Mouse (Mus musculus) limb, embryonic 15.5 days (tissue): ENCODE measurements around the gene Heatr9. TPM values are rescaled to one million over a fixed set of nuclear protein-coding genes. Genes with fewer than 3 reads are reported as not detected.

ENCODE experiments used
- ATAC-seq: fragments of 200-750 bp; cut with Nextera tagmentation; 2 replicates; pipeline ENCODE4 v1.8.0; 2017; ENCODE audit warnings: low read depth, moderate TSS enrichment; ENCODE audit not compliant: insufficient number of reproducible peaks, low FRiP score, low TSS enrichment
- H3K27ac ChIP-seq: fragments of 300-500 bp; sonication (generic); 2 replicates; pipeline ENCODE4 v1.5.1; 2015; ENCODE audit warnings: moderate library complexity, mild to moderate bottlenecking, inconsistent platforms
- H3K27me3 ChIP-seq: fragments of 300-500 bp; sonication (generic); 2 replicates; pipeline ENCODE4 v1.6.1; 2015; ENCODE audit warnings: inconsistent platforms
- H3K36me3 ChIP-seq: fragments of 300-500 bp; sonication (generic); 2 replicates; pipeline ENCODE4 v1.6.1; 2015; ENCODE audit warnings: inconsistent platforms
- H3K4me1 ChIP-seq: fragments of 300-500 bp; sonication (generic); 2 replicates; pipeline ENCODE4 v1.6.1; 2015; ENCODE audit warnings: inconsistent platforms
- H3K4me2 ChIP-seq: fragments of 300-500 bp; sonication (generic); 2 replicates; pipeline ENCODE4 v1.6.1; 2015; ENCODE audit warnings: mild to moderate bottlenecking, inconsistent platforms
- H3K4me3 ChIP-seq: fragments of 300-500 bp; sonication (generic); 2 replicates; pipeline ENCODE4 v1.5.1; 2015; ENCODE audit warnings: mild to moderate bottlenecking, inconsistent platforms
- H3K9ac ChIP-seq: fragments of 300-500 bp; sonication (generic); 2 replicates; pipeline ENCODE4 v1.6.1; 2015; ENCODE audit warnings: inconsistent platforms
- H3K9me3 ChIP-seq: fragments of 300-500 bp; sonication (generic); 2 replicates; pipeline ENCODE4 v1.6.1; 2016; ENCODE audit warnings: inconsistent platforms
- WGBS: fragments of 180-500 bp; shearing (Covaris S2); methylation state at CpG from one replicate; pipeline ENCODE4 v1.1.7; 2015; 5-methylcytosine and 5-hydroxymethylcytosine counted together
- polyA plus RNA-seq: library from polyadenylated mRNA; unstranded; fragments of >200 nt; fragmentation: Nextera tagmentation; extraction: Ambion mirVana; gene quantifications from 2 replicates; pipeline ENCODE4 v1.2.1, GENCODE M21; 2015

The Heatr9 gene
- polyA plus RNA-seq = not detected in 2 replicates

DNA sequence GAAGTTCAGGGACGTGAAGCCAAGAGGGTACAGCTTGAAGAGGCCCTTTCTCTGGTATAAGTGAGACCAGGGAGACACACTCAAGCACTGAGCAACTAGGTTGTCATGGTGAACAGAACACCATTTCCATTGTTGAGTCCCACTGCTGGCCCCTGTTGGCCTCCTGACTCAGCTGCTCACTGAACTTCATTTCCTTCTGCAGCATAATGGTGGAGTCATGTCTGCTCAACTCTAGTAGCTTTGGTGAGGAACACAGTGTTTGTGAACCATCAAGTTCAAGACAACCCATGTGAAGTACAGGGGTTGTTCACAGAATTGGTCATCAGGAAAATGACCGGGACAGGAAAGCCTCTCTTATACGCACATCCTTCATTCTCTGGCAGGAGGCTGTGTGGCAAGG, at the start of gene Heatr9:
TSS of gene Heatr9 (minus strand) at position 101 of the 400 bp plus-strand sequence.
- no peaks in the 10 kb centered on the region; the same call in 1 of the 2 replicates for H3K36me3 ChIP-seq

DNA sequence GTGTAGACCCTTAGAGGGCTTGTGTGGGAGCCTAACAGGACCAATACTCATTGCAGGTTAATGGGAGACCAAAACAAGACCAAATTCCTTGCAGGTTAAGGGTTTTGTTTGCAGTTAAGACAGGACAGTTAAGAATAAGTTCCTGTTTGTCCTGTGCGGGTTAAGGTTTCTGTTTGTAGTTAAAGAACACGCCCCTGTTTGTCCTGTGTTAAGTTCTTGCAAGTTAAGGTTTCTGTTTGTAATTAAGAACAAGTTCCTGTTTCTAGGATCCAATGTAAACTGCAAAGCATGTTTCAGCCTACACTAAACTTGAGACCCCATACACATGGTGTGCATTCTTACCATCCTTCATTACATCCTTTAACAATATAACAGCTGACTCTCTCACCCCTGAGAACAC, 48.2 kb upstream of the Heatr9 start:
- Histone ChIP-seq H3K9me3 (no peaks in the 10 kb centered on the region), H3K36me3 (no peaks in the 10 kb centered on the region), H3K4me2 (no peak overlapping the region), H3K27ac (no peak overlapping the region), H3K4me3 (no peak overlapping the region), H3K4me1 (no peaks in the 10 kb centered on the region), H3K9ac (no peak overlapping the region), H3K27me3 (no peaks in the 10 kb centered on the region)
- 55% methylated on average over 2 of the region's 2 CpGs for WGBS
- ATAC-seq = no peak

More for the DNA sequence above, at the start of gene Heatr9:
- Histone ChIP-seq H3K4me1 (no peaks in the 10 kb centered on the region), H3K9me3 (no peaks in the 10 kb centered on the region), H3K27ac (no peak within 1 kb of the TSS), H3K9ac (no peak within 1 kb of the TSS), H3K4me2 (no peak within 1 kb of the TSS), H3K4me3 (no peak within 1 kb of the TSS), H3K27me3 (no peaks in the 10 kb centered on the region)
- ATAC-seq = no peak
- 90% methylated on average over 3 of the region's 3 CpGs for WGBS

DNA sequence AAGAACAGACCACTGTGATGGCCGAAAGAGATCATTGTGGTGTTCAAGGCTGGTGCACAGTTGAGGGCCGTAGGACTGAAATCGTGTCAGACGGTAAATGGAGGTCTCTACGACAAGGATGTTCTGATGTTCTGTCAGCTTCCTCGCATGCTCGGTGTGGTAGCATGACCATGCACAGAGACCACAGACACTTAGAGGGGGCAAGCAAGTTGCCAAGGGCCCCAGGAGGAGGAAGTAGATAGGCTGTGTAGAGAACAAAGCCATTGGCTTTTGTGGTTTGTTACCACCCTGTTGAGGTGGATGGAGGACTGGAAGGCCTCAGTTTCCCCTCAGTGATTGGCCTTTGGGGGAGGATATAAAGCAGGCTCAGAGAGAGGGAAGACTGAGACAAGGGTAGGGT, 47.3 kb upstream of the Heatr9 start:
- Histone ChIP-seq H3K27ac (no peak overlapping the region), H3K36me3 (no peaks in the 10 kb centered on the region), H3K4me1 (no peaks in the 10 kb centered on the region), H3K9me3 (no peaks in the 10 kb centered on the region), H3K27me3 (no peaks in the 10 kb centered on the region), H3K4me3 (no peak overlapping the region), H3K4me2 (no peak overlapping the region), H3K9ac (no peak overlapping the region)
- no peak for ATAC-seq
- WGBS = 91% methylated on average over 7 of the region's 7 CpGs

DNA sequence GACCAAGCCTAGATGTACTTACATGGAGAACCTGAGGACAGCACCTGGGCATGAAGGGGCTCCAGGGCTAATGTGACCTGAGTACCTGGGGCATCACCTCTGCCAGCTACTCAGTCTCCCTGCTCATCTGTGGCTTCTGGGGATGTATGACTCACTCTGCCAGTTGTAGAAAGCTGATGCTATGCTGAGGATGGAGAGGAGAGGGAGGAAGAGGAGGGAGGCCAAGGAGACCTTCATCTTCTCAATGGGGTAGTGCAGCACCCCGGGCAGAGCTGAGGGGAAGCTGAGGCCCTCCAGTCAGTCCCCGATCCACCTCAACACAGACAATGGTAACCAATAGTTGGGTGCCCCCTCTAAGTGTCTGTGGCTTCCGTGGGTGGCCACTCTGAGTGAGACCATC, 46.8 kb upstream of the Heatr9 start:
- Histone ChIP-seq H3K36me3 (no peaks in the 10 kb centered on the region), H3K27me3 (no peaks in the 10 kb centered on the region), H3K27ac (no peak overlapping the region), H3K9me3 (no peaks in the 10 kb centered on the region), H3K4me2 (no peak overlapping the region), H3K9ac (no peak overlapping the region), H3K4me3 (no peak overlapping the region), H3K4me1 (no peaks in the 10 kb centered on the region)
- no peak for ATAC-seq
- WGBS = 83% methylated on average over 3 of the region's 3 CpGs

DNA sequence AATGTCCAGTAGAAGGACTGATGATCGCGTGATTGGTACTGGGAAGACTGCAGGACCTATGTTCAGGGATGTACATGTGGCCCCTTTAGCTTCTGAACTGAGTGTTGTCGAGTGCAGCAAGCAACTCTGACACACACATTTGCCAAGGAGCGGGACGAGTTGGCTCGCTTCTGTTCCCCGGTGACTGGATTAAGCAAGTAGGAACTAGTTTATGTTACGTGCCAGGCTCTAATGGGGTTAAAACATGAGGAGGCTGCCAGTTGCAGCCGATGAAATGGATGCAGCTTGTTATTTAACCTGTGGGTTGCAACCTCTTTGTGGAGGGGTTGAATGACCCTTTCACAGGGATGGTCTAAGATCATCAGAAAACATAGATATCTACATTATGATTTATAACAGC, 46.1 kb upstream of the Heatr9 start:
- Histone ChIP-seq H3K27me3 (no peaks in the 10 kb centered on the region), H3K36me3 (no peaks in the 10 kb centered on the region), H3K4me2 (no peak overlapping the region), H3K9me3 (no peaks in the 10 kb centered on the region), H3K4me1 (no peaks in the 10 kb centered on the region), H3K9ac (no peak overlapping the region), H3K4me3 (no peak overlapping the region), H3K27ac (no peak overlapping the region)
- no peak for ATAC-seq
- WGBS = 81% methylated on average over 9 of the region's 9 CpGs

DNA sequence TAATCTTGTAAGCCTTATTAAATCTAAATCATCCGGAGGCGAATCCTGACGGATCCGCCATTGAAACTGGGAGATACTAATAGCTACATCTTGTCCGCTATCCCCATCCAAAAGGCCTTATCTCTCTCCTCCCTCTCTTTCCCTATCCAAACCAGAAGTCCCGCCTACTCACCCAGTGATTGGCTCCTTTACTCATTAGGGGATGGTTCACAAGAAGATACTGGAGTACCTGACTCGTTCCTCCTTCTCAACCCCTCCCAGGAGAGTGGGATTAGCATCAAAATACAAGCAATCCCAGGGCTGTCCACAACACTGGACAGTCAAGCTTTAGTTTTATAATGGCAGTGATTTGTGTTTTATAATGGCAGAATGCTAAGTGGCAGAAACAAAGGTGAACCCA, 45.3 kb upstream of the Heatr9 start:
- Histone ChIP-seq H3K9me3 (no peaks in the 10 kb centered on the region), H3K27me3 (no peaks in the 10 kb centered on the region), H3K9ac (no peak overlapping the region), H3K4me1 (no peaks in the 10 kb centered on the region), H3K4me2 (no peak overlapping the region), H3K36me3 (no peaks in the 10 kb centered on the region), H3K4me3 (no peak overlapping the region), H3K27ac (no peak overlapping the region)
- 69% methylated on average over 7 of the region's 7 CpGs for WGBS
- ATAC-seq = no peak

DNA sequence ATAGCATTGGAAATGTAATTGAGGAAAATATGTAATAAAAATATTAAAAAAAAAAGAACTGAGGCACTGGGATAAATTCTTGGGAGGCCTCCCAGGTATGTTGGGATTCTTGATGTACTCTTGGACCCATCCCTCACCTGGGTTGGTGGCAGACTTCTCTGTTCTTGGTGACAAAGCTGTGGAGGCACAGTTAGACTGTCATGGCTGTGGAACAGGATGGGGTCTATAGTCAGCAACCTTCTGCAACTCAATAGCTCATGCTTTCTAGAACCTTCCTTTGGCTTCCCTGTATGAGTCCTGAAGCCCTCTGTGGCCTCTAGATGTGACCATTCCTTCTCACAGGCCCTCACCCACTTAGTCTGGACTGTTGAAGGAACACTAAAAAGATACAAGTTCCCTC, 44.6 kb upstream of the Heatr9 start:
- Histone ChIP-seq H3K9ac (no peak overlapping the region), H3K9me3 (no peaks in the 10 kb centered on the region), H3K27ac (no peak overlapping the region), H3K36me3 (no peaks in the 10 kb centered on the region), H3K4me3 (no peak overlapping the region), H3K4me2 (no peak overlapping the region), H3K27me3 (no peaks in the 10 kb centered on the region), H3K4me1 (no peaks in the 10 kb centered on the region)
- no peak for ATAC-seq

DNA sequence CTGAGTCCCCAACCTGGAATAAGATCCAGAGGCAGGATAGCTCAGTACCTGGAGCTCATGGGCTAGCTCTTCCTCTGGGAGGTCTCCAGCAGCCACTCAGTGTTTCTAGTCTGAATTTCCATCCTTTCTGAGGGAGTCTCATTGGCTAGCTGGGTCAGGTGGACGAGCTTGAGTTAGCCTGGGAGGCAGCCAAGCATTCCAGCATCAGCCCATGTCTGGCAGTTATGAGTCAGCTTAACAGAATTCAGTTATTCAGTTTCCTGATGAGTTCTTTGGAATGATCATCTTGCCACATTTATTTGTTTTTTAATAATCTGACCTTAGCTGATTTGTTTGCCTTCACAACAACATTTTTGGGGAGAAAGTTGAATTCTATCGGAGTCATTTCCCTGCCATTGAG, 41.8 kb upstream of the Heatr9 start:
- H3K4me3 ChIP-seq = no peak overlapping the region
- H3K27ac ChIP-seq = no peak overlapping the region
- H3K9me3 ChIP-seq = no peaks in the 10 kb centered on the region
- H3K36me3 ChIP-seq = no peaks in the 10 kb centered on the region
- H3K4me1 ChIP-seq = no peaks in the 10 kb centered on the region
- H3K4me2 ChIP-seq = no peak overlapping the region
- no peaks in the 10 kb centered on the region for H3K27me3 ChIP-seq
- 57% methylated on average over 2 of the region's 2 CpGs for WGBS
- no peak overlapping the region for H3K9ac ChIP-seq
- no peak for ATAC-seq

DNA sequence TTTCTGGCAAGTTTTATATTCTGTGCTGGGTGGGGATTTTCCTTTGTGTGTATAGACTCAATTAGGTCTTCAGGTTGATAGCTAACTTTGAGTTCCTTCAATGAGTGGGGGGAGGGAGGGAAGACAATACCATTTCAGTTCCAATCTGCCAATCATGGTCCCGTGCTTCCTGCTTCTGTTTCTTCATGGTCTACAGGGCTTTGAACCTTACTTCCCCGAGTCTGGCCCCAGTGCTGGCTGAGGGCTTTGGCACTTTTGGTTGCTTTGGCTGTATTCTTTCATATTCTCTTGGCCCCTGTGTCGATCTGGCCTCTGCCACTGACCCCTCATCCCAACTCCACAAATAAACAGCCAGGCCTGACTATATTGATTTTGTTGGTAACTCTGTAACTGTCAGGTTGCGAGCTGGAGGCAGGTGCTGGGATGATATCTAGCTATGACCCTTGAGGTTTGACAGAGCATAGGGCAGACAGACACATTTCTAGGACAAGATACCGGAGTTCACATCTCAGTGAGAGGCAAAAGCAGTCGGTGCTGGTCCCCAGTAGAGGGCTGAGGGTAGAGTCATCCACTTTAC, 40.4 kb upstream of the Heatr9 start:
- no peak overlapping the region for H3K4me3 ChIP-seq
- H3K27ac ChIP-seq = no peak overlapping the region
- no peaks in the 10 kb centered on the region for H3K36me3 ChIP-seq
- WGBS = 77% methylated on average over 6 of the region's 6 CpGs
- no peak overlapping the region for H3K4me2 ChIP-seq
- ATAC-seq = no peak
- H3K27me3 ChIP-seq = no peaks in the 10 kb centered on the region
- no peak overlapping the region for H3K9ac ChIP-seq
- H3K4me1 ChIP-seq = no peaks in the 10 kb centered on the region
- no peaks in the 10 kb centered on the region for H3K9me3 ChIP-seq

DNA sequence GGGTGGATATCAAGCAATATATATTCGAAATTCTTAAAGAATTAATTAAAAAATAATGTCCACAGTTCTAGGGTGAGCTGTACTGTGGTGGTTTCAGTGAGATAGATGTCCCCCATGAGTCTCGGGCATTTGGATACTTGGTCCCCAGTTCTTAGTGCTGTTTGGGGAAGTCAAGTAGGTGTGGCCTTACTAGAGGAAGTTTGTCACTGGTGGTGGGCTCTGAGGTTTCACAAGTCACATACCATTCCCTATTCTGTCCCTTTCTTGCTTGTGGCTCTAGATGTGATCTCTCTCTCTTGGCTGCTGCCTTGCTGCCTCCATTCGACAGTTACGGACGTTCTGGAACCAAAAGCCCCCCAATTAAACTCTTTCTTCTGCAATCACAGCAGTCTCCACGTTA, 38.4 kb upstream of the Heatr9 start:
- H3K9me3 ChIP-seq = no peaks in the 10 kb centered on the region
- H3K4me2 ChIP-seq = no peak overlapping the region
- ATAC-seq = no peak
- H3K4me3 ChIP-seq = no peak overlapping the region
- no peak overlapping the region for H3K27ac ChIP-seq
- H3K36me3 ChIP-seq = no peaks in the 10 kb centered on the region
- no peaks in the 10 kb centered on the region for H3K4me1 ChIP-seq
- 78% methylated on average over 6 of the region's 6 CpGs for WGBS
- no peak overlapping the region for H3K9ac ChIP-seq
- no peaks in the 10 kb centered on the region for H3K27me3 ChIP-seq

DNA sequence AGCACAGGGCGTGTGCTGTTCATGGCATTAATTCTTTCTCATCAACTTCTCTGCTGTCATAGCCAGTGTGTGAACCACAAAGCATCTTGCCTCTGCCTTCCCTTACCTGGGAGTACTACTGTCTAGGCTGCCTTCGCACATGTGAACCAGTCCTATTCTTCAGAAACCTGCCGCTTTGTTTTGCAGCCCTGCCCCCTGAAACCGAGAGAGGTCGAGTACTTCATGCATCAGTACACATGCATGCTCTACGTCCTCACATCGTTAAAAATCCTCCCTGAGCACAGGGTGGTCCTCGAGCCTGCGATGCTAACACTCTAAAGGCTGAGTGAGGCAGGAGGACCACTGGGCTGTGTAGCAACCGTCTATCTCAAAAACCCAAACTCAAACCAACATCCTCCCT, 35.1 kb upstream of the Heatr9 start:
- ATAC-seq = no peak
- H3K4me2 ChIP-seq = no peak overlapping the region
- no peaks in the 10 kb centered on the region for H3K4me1 ChIP-seq
- no peak overlapping the region for H3K4me3 ChIP-seq
- no peaks in the 10 kb centered on the region for H3K9me3 ChIP-seq
- WGBS = 71% methylated on average over 10 of the region's 10 CpGs
- H3K27me3 ChIP-seq = no peaks in the 10 kb centered on the region
- no peak overlapping the region for H3K9ac ChIP-seq
- H3K27ac ChIP-seq = no peak overlapping the region
- H3K36me3 ChIP-seq = no peaks in the 10 kb centered on the region

DNA sequence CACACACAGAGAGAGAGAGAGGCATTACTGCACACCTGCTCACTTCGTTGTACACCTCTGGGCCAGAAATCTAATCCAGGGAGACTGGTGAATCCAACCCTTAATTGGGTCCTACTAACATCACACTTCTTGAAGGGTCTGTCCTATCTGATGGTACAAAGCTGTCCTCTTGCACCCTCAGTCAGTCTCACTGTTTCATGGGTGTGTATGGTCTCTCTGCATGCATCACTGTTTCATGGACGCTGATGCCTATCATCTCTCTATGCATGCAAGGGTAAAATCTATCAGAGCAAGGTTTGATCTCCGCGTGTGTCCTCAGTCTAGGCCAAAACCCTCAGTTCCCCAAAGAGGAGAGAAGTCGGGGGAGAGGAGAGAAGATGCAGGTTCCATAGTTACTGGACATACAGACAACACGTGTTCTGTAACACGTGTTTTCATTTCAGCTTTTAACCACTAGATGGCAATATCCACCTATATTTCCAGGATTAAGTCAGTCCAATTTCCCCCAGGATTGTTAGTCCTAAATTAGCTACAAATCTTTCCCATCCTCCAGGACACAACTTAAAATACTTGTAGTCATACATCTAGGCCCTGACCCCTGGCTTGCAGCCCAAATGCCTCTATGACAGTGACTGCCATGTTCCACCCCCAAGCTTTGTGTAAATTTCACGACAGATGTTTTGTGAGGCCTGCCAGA, 34.3 kb upstream of the Heatr9 start:
- H3K27ac ChIP-seq = no peak overlapping the region
- no peak overlapping the region for H3K4me2 ChIP-seq
- H3K36me3 ChIP-seq = no peaks in the 10 kb centered on the region
- no peak overlapping the region for H3K9ac ChIP-seq
- WGBS = 27% methylated on average over 8 of the region's 8 CpGs
- H3K4me1 ChIP-seq = no peaks in the 10 kb centered on the region
- no peaks in the 10 kb centered on the region for H3K9me3 ChIP-seq
- H3K4me3 ChIP-seq = no peak overlapping the region
- ATAC-seq = no peak
- H3K27me3 ChIP-seq = no peaks in the 10 kb centered on the region

DNA sequence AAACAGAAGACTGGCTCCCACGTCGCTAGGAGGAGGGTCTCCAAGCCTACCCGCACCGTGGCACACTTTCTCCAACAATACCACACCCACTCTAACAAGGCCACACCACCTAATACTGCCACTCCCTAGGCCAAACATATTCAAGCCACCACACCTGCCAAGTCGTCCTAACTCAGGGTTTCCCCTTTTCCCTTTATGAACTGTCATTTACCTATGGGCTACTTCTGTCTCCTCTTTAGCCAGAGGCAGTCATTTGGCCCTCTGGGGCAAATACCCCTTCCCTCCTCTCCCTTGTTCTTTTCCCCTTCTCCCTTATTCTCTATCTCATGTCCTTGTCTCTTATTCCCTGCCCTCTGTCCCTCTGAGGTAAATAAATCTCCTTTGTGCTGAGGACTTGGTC, 29.7 kb upstream of the Heatr9 start:
- ATAC-seq = no peak
- WGBS = 89% methylated on average over 5 of the region's 5 CpGs
- Histone ChIP-seq H3K4me2 (no peak overlapping the region), H3K27me3 (no peaks in the 10 kb centered on the region), H3K4me3 (no peak overlapping the region), H3K9me3 (no peaks in the 10 kb centered on the region), H3K9ac (no peak overlapping the region), H3K36me3 (no peaks in the 10 kb centered on the region), H3K27ac (no peak overlapping the region), H3K4me1 (no peaks in the 10 kb centered on the region)
